Mouse (Mus musculus): ENCODE measurements around the gene Tmppe. TPM values are rescaled to one million over a fixed set of nuclear protein-coding genes. Genes with fewer than 3 reads are reported as not detected.

Gene Tmppe
- 5.5 and 11.2 TPM in 2 replicates for polyA plus RNA-seq (2012; rRNA removed; ENCODE audit: low replicate concordance)

GRCm38 (mm10) chr9:114400949-114401684 lies at the start of gene Tmppe, which contains the start of gene Glb1:
TSS of gene Tmppe (plus strand) at chr9:114401105.
TSS of gene Glb1 (plus strand) at chr9:114401076.

GRCm38 (mm10) chr9:114389905-114390748 lies 10.8 kb upstream of the Tmppe start, which contains the start of gene Crtap:
TSS of gene Crtap (minus strand) at chr9:114390675.

Other genes starting within 250 kb of the Tmppe start
- gene Bcl2a1c, start 71.0 kb upstream of the Tmppe start, polyA plus RNA-seq (2012; rRNA removed; ENCODE audit: low replicate concordance), result not detected in 2 replicates
- gene Crtap, start 10.4 kb upstream of the Tmppe start, polyA plus RNA-seq (2012; rRNA removed; ENCODE audit: low replicate concordance), result 180 and 243 TPM in 2 replicates
- gene Glb1, start within 50 bp of the Tmppe start, polyA plus RNA-seq (2012; rRNA removed; ENCODE audit: low replicate concordance), result 54.0 and 60.9 TPM in 2 replicates
- 0.27 and 0.30 TPM in 2 replicates for gene Ccr4, start 103.8 kb downstream of the Tmppe start, polyA plus RNA-seq (2012; rRNA removed; ENCODE audit: low replicate concordance)
- not detected in 2 replicates for gene C130032M10Rik, start 114.6 kb downstream of the Tmppe start, polyA plus RNA-seq (2012; rRNA removed; ENCODE audit: low replicate concordance)
- 0.01 TPM in 1 of 2 replicates, not detected in the other for gene Trim71, start 163.3 kb downstream of the Tmppe start, polyA plus RNA-seq (2012; rRNA removed; ENCODE audit: low replicate concordance)
- gene Cnot10, start 239.1 kb downstream of the Tmppe start, polyA plus RNA-seq (2012; rRNA removed; ENCODE audit: low replicate concordance), result 23.9 and 39.2 TPM in 2 replicates